8 mouse cellular contexts compared by ENCODE assay signal in genomic region chr14:22019949-22020845, GRCm38 (mm10). TPM values are rescaled to one million over a fixed set of nuclear protein-coding genes. Genes with fewer than 3 reads are reported as not detected.
A peak's percentile ranks its signal among the peaks of the same experiment; 100 is the strongest.
DNase-seq lines count a peak whose midpoint lies in the region; ATAC-seq and TF ChIP-seq lines count a peak whose summit lies in the region.

No protein-coding gene starts in this region.

- H3K4me2 ChIP-seq in forebrain, embryonic 14.5 days (ENCODE audit: low read length) = peak overlapping the region; percentile 46
- H3K4me2 ChIP-seq in limb, embryonic 14.5 days (replicated peaks; ENCODE audit: low read depth, low read length, severe bottlenecking) = peak overlapping the region; percentile 89

- H3K4me3 ChIP-seq in forebrain, embryonic 14.5 days (ENCODE audit: low read depth, low read length) = peak overlapping the region; percentile 17
- peak overlapping the region; percentile 32 for H3K4me3 ChIP-seq in limb, embryonic 14.5 days (replicated peaks; ENCODE audit: low read length)

- no peak for TF ChIP-seq POLR2A in limb, embryonic 14.5 days (IDR thresholded peaks at IDR 0.05; ENCODE audit: borderline replicate concordance, extremely low read depth, insufficient read depth, insufficient read length)

- H3K4me1 ChIP-seq in forebrain, embryonic 14.5 days (ENCODE audit: control insufficient read depth, insufficient read depth, low read length) = peaks cover 5% of the 10 kb centered on the region
- H3K4me1 ChIP-seq in limb, embryonic 14.5 days (ENCODE audit: control insufficient read depth, insufficient read depth, low read length) = peaks cover 7% of the 10 kb centered on the region; the same call in 1 of the 2 replicates

- intact Hi-C loops in left cerebral cortex, postnatal 25 days (cut with DNase I) = no loop called here

- H3K9me3 ChIP-seq in forebrain, embryonic 14.5 days (replicated peaks; ENCODE audit: control insufficient read depth, low read length) = no peaks in the 10 kb centered on the region
- no peaks in the 10 kb centered on the region for H3K9me3 ChIP-seq in limb, embryonic 14.5 days (ENCODE audit: control insufficient read depth, low read length)

- DNase-seq in layer of hippocampus, adult 9-11 months = peak; percentile 17
- DNase-seq in layer of hippocampus, postnatal 25 days (ENCODE audit: extremely low spot score in 1 of 2, low spot score in 1 of 2) = no peak
- no peak for DNase-seq in forebrain, embryonic 14.5 days (ENCODE audit: low spot score)
- no peak for DNase-seq in limb, embryonic 14.5 days (ENCODE audit: low spot score)
- no peak for DNase-seq in urinary bladder, postnatal 25 days (ENCODE audit: low spot score)
- no peak for DNase-seq in cerebellum, adult 9-10 months
- no peak for DNase-seq in left cerebral cortex, postnatal 25 days (ENCODE audit: low spot score in 2 of 2)

- no peak for ATAC-seq in forebrain, embryonic 14.5 days
- no peak for ATAC-seq in limb, embryonic 14.5 days (ENCODE audit: low FRiP score, low read depth)
- 0 out of 2 replicates have a peak, but pooled peaks have one; percentile 15 for ATAC-seq in monocyte, adult 5-6 weeks (replicated peaks; ENCODE audit: insufficient number of reproducible peaks, low FRiP score, low TSS enrichment, poor library complexity, severe bottlenecking)

- WGBS in forebrain, embryonic 14.5 days = 38% methylated on average over 12 of the region's 12 CpGs
- WGBS in limb, embryonic 14.5 days = 44% methylated on average over 12 of the region's 12 CpGs

- peaks cover 31% of the 10 kb centered on the region for H3K27me3 ChIP-seq in forebrain, embryonic 14.5 days (replicated peaks; ENCODE audit: control insufficient read depth, insufficient read depth, low read length)
- H3K27me3 ChIP-seq in limb, embryonic 14.5 days (ENCODE audit: control insufficient read depth, insufficient read depth, low read length) = no peaks in the 10 kb centered on the region; the same call in 1 of the 2 replicates

- H3K27ac ChIP-seq in forebrain, embryonic 14.5 days (ENCODE audit: low read depth, low read length) = no peak overlapping the region
- H3K27ac ChIP-seq in limb, embryonic 14.5 days (replicated peaks; ENCODE audit: low read depth, low read length) = no peak overlapping the region

- no peaks in the 10 kb centered on the region for H3K36me3 ChIP-seq in forebrain, embryonic 14.5 days (ENCODE audit: control insufficient read depth, insufficient read depth, low read length)
- H3K36me3 ChIP-seq in limb, embryonic 14.5 days (ENCODE audit: control insufficient read depth, insufficient read depth, low read length) = no peaks in the 10 kb centered on the region

- no peak overlapping the region for H3K9ac ChIP-seq in forebrain, embryonic 14.5 days (ENCODE audit: low read length)
- H3K9ac ChIP-seq in limb, embryonic 14.5 days (ENCODE audit: low read depth, low read length, severe bottlenecking) = peak overlapping the region; percentile 56

RNA-seq across cellular contexts. Expression of gene Lrmda, which starts 0.7 kb away (rescaled TPM):
- total RNA-seq in layer of hippocampus, postnatal 25 days (2021) = under 1 TPM in 1 of 2 experiments, not detected in 1; 0.27 TPM
- polyA plus RNA-seq in forebrain, embryonic 14.5 days (2014; fragmentation: Nextera tagmentation; extraction: Ambion mirVana) = 0.31 TPM in 1 of 2 replicates, not detected in the other
- 0.08 and 0.13 TPM in 2 replicates for polyA plus RNA-seq in limb, embryonic 14.5 days (2012; rRNA removed)
- polyA plus RNA-seq in limb, embryonic 14.5 days (2014; fragmentation: Nextera tagmentation; extraction: Ambion mirVana) = 0.35 and 0.72 TPM in 2 replicates
- total RNA-seq in monocyte, adult 5-6 weeks (2017) = 6.4 to 20.3 TPM (median 10.3 TPM) in 3 replicates
- total RNA-seq in left cerebral cortex, postnatal 25 days (2021) = under 1 TPM; 0.48 to 0.76 TPM

RNA-seq across cellular contexts. Expression of gene Zfp503, which starts 30.8 kb away (rescaled TPM):
- total RNA-seq in layer of hippocampus, postnatal 25 days (2021) = 1 to 10 TPM; 2.6 to 2.8 TPM
- polyA plus RNA-seq in forebrain, embryonic 14.5 days (2014; fragmentation: Nextera tagmentation; extraction: Ambion mirVana) = 4.4 and 4.6 TPM in 2 replicates
- 45.1 and 73.1 TPM in 2 replicates for polyA plus RNA-seq in limb, embryonic 14.5 days (2012; rRNA removed)
- 15.3 and 17.6 TPM in 2 replicates for polyA plus RNA-seq in limb, embryonic 14.5 days (2014; fragmentation: Nextera tagmentation; extraction: Ambion mirVana)
- total RNA-seq in monocyte, adult 5-6 weeks (2017) = 0.38 to 0.64 TPM (median 0.58 TPM) in 3 replicates
- 1 to 10 TPM; 2.2 to 4.8 TPM for total RNA-seq in left cerebral cortex, postnatal 25 days (2021)
